Mouse (Mus musculus): ENCODE results near the gene Ap1s1. TPM values are rescaled to one million over a fixed set of nuclear protein-coding genes. Genes with fewer than 3 reads are reported as not detected.

Ap1s1 gene
- polyA plus RNA-seq (2012; rRNA removed) = 96.2 and 118 TPM in 2 replicates

DNA sequence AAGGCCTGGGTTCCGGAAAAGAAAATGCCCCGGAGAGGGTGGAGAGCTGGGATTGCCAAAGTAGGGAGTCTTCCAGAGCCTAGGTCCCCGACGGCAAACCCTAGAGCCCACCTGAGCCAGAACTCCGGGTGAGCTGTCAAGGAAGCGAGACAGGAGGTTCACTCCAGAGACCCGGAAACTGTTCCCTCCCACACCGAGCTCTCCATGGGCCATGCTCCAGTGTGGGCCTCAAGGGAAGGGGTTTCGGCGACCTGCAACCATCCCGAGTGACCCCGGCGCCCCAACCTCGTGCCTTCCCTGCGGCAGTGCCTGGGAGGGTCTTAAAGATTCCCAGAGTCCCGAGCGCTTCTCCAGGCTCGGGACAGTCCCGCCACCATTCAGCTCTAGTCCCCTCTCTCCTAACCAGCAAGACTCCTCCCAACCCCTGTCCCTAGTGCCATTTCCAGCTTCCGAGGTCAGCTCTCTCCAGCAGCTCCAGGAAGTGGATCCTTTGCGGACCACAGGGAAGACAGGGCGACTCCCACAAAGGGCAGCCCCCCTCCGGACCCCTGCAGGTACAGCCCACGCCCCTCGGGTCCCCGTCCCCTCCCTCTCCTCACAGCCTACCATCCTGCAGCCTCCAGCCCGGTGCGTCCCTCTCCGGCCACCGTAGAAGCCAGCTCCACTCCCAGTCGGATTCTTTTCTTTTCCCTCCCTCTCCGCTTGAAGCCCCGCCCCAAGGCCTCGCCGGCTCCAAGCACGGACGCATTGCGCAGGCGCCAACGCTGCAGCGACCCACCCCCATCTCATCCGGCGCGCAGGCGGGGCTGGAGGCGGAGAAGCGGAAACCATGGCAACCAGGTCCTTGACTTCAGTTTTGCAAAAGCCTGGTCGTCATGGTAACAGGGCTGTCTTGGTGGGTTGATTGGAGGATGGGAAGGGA, at the start of gene Ap1s1:
TSS of gene Ap1s1 (minus strand) at position 734 of the 922 bp plus-strand sequence.
- DNase-seq (ENCODE audit: low spot score) = peak; percentile 94

- DNase-seq (ENCODE audit: low spot score) = no peak
Observed at GRCm38 (mm10) chr5:137095135-137095534, 49.2 kb upstream of the Ap1s1 start.

- no peak for DNase-seq (ENCODE audit: low spot score)
Observed at GRCm38 (mm10) chr5:137093720-137094119, 47.8 kb upstream of the Ap1s1 start.

- no peak for DNase-seq (ENCODE audit: low spot score)
Observed at GRCm38 (mm10) chr5:137091560-137091959, 45.6 kb upstream of the Ap1s1 start.

DNA sequence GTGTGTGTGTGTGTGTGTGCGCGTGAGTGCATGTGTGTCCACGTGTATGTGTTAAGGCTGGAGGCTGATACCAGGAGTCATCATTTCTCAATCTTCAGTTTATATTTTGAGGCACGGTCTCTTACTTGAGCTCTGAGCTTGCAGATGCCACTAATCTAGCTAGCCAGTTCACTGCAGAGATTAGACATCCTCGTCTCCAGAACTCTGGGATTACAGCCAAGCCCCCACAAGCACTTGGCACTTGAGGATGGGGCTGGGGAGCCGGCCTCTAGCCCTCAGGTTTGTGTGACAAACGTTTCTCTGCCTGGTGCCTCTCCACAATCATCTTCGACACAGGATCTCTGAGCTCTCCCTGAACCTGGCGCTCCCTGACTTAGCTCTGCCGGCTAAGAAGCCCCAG, 44.9 kb upstream of the Ap1s1 start:
- no peak for DNase-seq (ENCODE audit: low spot score)

GRCm38 (mm10) chr5:137087410-137087809, 41.5 kb upstream of the Ap1s1 start:
- no peak for DNase-seq (ENCODE audit: low spot score)

GRCm38 (mm10) chr5:137085731-137086130, 39.8 kb upstream of the Ap1s1 start:
- no peak for DNase-seq (ENCODE audit: low spot score)

DNA sequence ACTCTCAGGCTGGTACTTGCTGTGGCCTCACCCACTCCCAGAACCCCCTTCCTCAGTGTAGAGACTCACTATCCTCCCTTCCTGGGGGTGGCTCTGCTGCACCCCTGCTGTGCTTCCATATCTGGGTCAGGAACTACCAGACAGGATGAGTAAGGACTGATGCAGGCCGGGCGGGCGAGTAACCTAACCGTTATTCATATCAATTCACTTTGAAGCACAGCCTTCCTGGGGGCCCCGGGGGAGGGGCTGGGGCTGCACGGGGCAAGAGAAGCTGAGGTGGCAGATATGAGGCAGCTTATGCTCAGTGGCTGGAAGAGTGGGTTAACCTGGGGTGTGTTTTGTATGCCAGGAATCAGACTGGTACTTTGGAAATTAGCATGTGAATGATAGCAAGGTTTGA, 39.1 kb upstream of the Ap1s1 start:
- DNase-seq (ENCODE audit: low spot score) = no peak

DNA sequence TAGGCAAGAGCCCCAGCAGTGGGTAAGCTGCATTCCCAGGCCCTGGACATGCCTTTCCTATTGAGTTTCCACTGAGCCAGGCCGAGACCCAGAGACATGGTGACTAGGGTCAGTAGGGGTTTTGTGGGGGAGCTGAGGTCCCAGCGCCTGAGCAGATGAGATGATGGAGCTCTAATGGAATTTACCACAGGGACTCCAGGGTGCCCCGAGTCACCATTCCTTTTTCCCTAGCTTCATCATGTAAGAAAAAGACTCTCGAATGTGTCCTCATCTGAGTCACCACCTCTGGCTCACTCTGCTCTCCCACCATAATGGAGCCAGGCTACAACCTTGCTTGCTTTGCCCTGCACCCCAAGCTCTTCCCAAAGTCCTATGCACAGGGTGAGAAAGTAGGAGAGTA, 37.1 kb upstream of the Ap1s1 start:
- no peak for DNase-seq (ENCODE audit: low spot score)

GRCm38 (mm10) chr5:137079849-137080248, 33.9 kb upstream of the Ap1s1 start:
- DNase-seq (ENCODE audit: low spot score) = no peak

GRCm38 (mm10) chr5:137078616-137079015, 32.7 kb upstream of the Ap1s1 start:
- DNase-seq (ENCODE audit: low spot score) = no peak

DNA sequence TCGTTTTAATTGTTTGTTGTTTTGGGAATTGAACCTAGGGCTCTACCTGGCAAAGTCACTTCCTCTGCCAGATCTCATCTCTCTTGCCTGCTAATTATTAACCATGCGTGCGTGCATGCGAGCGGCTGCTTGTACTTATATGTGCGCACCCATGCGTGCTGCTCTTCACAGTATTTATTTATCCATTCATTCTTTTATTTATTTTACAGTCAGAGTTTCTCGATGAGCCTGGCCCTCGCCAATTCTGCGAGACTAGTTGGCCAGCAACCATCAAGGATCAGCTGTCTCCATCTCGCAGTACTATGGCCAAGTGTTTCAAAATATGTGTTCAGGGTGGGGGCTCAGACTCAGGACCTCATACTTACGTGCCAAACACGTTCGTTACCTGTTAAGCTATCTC, 32.1 kb upstream of the Ap1s1 start:
- DNase-seq (ENCODE audit: low spot score) = no peak

- DNase-seq (ENCODE audit: low spot score) = no peak
Observed at GRCm38 (mm10) chr5:137077187-137077586, 31.3 kb upstream of the Ap1s1 start.

- no peak for DNase-seq (ENCODE audit: low spot score)
Observed at GRCm38 (mm10) chr5:137076191-137076930, 30.4 kb upstream of the Ap1s1 start.

- DNase-seq (ENCODE audit: low spot score) = no peak
Observed at GRCm38 (mm10) chr5:137075726-137076125, 29.8 kb upstream of the Ap1s1 start.

- DNase-seq (ENCODE audit: low spot score) = no peak
Observed at GRCm38 (mm10) chr5:137074191-137074651, 28.3 kb upstream of the Ap1s1 start.

DNA sequence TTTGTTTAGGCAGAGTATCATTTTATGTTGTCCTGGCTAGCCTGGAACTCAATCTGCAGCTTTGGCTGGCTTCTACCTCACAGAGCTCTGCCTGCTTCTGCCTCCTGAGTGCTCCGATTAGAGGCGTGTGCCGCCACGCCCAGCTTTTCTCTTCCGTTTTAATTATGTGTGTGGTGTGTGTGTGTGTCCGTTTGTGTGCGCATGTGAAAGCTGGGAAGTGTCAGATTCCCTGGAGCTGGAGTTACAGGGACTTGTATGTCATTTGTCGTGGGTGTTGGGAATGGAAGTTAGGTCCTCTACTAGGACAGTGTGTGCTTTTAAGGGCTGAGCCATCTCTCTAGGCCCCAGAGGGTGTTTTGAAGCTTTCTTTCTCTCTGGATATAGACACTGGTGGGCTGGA, 27.2 kb upstream of the Ap1s1 start:
- DNase-seq (ENCODE audit: low spot score) = no peak

- DNase-seq (ENCODE audit: low spot score) = peak; percentile 65
Observed at GRCm38 (mm10) chr5:137072079-137072960, 26.4 kb upstream of the Ap1s1 start, which contains the start of gene Serpine1. Gene Serpine1, minus strand, starts transcription at chr5:137072268.

DNA sequence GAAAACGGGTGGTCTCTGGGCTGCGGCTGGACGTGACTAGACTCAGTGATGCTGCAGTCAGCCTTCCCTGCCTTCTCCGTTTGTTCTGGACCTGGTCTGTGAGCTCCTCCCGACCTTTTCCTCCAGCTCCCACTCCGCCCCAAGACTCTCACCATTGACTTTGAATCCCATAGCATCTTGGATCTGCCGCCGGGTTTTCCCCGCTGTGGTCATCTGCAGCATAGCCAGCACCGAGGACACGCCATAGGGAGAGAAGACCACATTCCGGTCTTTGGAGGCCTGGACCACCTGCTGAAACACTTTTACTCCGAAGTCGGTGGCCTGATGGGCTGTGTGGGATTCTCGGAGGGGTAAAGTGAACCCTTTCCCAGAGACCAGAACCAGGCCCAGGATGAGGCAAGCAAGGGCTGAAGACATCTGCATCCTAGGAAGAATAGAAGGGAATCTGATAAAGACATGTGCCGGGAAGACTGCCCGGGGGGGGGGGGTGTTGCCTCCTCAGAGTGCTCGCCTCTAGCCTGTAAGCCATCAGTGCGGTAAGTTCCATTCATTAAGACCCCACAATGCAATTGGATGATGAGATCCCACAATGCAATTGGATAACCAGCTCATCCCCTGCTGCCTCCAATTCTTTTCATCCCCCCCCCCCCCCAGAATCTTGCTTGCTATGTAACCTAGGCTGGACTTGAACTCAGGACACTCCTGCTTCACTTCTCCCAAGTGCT, 25.1 kb upstream of the Ap1s1 start:
- DNase-seq (ENCODE audit: low spot score) = no peak

DNA sequence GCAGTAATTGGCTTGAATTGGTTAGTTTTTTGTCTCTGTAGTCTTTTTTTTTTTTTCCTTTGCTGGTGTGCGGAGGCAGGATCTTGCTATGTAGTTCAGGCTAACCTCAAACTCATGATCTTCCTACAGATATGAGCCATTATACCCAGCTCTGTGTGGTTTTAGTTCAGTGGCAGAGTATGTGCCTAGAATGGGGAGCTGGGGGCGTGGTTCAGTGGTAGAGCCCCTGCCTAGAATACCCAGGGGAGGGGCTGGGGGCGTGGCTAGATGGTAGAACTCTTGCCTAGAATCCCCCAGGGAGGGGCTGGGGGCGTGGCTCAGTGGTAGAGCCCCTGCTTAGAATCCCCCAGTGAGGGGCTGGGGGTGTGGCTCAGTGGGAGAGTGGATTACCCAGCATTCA, 22.8 kb upstream of the Ap1s1 start:
- no peak for DNase-seq (ENCODE audit: low spot score)

DNA sequence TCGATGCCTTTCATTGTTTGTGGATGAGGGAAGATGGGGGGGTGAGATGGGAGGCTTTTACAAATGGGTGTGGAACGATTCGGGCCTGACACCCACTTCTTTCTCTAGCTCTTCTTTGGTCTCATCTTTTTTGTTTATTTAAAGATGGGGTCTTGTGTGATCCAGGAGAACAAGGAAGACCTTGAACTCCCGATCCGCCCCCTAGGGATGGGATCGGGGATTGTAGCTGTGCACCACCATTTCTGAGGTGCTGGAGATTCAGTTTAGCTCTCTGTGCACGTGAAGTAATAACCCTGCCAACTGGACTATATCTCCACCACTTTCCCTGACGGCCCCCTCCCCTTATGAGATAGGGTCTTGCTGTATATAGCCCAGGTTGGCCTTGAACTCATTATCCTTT, 20.0 kb upstream of the Ap1s1 start:
- no peak for DNase-seq (ENCODE audit: low spot score)
